Mouse (Mus musculus) testis, postnatal 14 days (tissue): ENCODE data around the gene Pms2.

Source experiments
- DNase-seq: peaks from one replicate; pipeline ENCODE4 v3.0.0; 2021; ENCODE audit warnings: low spot score

Gene Pms2

GRCm38 (mm10) chr5:143933414-143933813 lies 23.6 kb downstream of the Pms2 start:
- DNase-seq, result no peak

- DNase-seq, result no peak
Observed at GRCm38 (mm10) chr5:143933875-143934274, 24.1 kb downstream of the Pms2 start.

GRCm38 (mm10) chr5:143936156-143936555 lies 26.4 kb downstream of the Pms2 start:
- DNase-seq, result peak; percentile 27

GRCm38 (mm10) chr5:143941588-143941987 lies 31.8 kb downstream of the Pms2 start:
- no peak for DNase-seq

GRCm38 (mm10) chr5:143943231-143944125 lies 33.7 kb downstream of the Pms2 start:
- DNase-seq, result no peak

GRCm38 (mm10) chr5:143948361-143948760 lies 38.6 kb downstream of the Pms2 start:
- no peak for DNase-seq

GRCm38 (mm10) chr5:143950016-143950415 lies 40.3 kb downstream of the Pms2 start:
- no peak for DNase-seq

GRCm38 (mm10) chr5:143957101-143957500 lies 47.3 kb downstream of the Pms2 start:
- DNase-seq, result no peak

- DNase-seq, result no peak
Observed at GRCm38 (mm10) chr5:143959551-143959950, 49.8 kb downstream of the Pms2 start.

GRCm38 (mm10) chr5:143961176-143961575 lies 51.4 kb downstream of the Pms2 start:
- DNase-seq, result no peak

GRCm38 (mm10) chr5:143965586-143966345 lies 56.0 kb downstream of the Pms2 start:
- DNase-seq, result no peak

- no peak for DNase-seq
Observed at GRCm38 (mm10) chr5:143966671-143967070, 56.9 kb downstream of the Pms2 start.

GRCm38 (mm10) chr5:143972628-143973027 lies 62.9 kb downstream of the Pms2 start:
- DNase-seq, result no peak

GRCm38 (mm10) chr5:143974931-143975630 lies 65.3 kb downstream of the Pms2 start:
- DNase-seq, result peak; percentile 31

- no peak for DNase-seq
Observed at GRCm38 (mm10) chr5:143975631-143975933, 65.8 kb downstream of the Pms2 start.

GRCm38 (mm10) chr5:143976232-143976631 lies 66.5 kb downstream of the Pms2 start:
- DNase-seq, result no peak

GRCm38 (mm10) chr5:143976726-143977431 lies 67.1 kb downstream of the Pms2 start:
- DNase-seq, result no peak

- no peak for DNase-seq
Observed at GRCm38 (mm10) chr5:143980858-143981257, 71.1 kb downstream of the Pms2 start.

GRCm38 (mm10) chr5:143982361-143982760 lies 72.6 kb downstream of the Pms2 start:
- no peak for DNase-seq
